Mouse (Mus musculus) erythroblast, embryonic 14.5 days (primary cell): ENCODE results near the gene Adamts9.

Source experiments
- GATA1 ChIP-seq: IDR thresholded peaks from 2 replicates; pipeline ENCODE4 v1.6.1; 2012; ENCODE audit warnings: low read length, inconsistent platforms, mixed read lengths
- TAL1 ChIP-seq: IDR thresholded peaks from 3 replicates; pipeline ENCODE4 v1.6.1; 2012; ENCODE audit warnings: low read length, inconsistent platforms, mixed read lengths

- TF ChIP-seq GATA1 (no peak), TAL1 (no peak)
Observed at GRCm38 (mm10) chr6:92811566-92811965, 131.7 kb downstream of the Adamts9 start.
